Mouse (Mus musculus) intestine, postnatal 0 days (tissue): ENCODE results near the gene Tmco4. TPM values are rescaled to one million over a fixed set of nuclear protein-coding genes. Genes with fewer than 3 reads are reported as not detected.
"Not testable (repeated sequence)": the region's sequence is repeated elsewhere in the genome, so short reads cannot be mapped to it uniquely, and the experiment has no call there.

Experiments used
- ATAC-seq: fragments of 200-750 bp; cut with Nextera tagmentation; 2 replicates; pipeline ENCODE4 v1.8.0; 2017; ENCODE audit warnings: mild to moderate bottlenecking, moderate TSS enrichment, moderate library complexity
- H3K27ac ChIP-seq: fragments of 300-500 bp; sonication (generic); 2 replicates; pipeline ENCODE4 v1.5.1; 2014; ENCODE audit warnings: mild to moderate bottlenecking, low read depth, low read length, moderate library complexity
- H3K27me3 ChIP-seq: fragments of 300-500 bp; sonication (generic); replicated peaks from 2 replicates; pipeline ENCODE4 v1.6.1; 2014; ENCODE audit warnings: low read length, mixed read lengths; ENCODE audit not compliant: control insufficient read depth, insufficient read depth
- H3K36me3 ChIP-seq: fragments of 300-500 bp; sonication (generic); 2 replicates; pipeline ENCODE4 v1.6.1; 2014; ENCODE audit warnings: mild to moderate bottlenecking, moderate library complexity; ENCODE audit not compliant: control insufficient read depth, insufficient read depth
- H3K4me1 ChIP-seq: fragments of 300-500 bp; sonication (generic); replicated peaks from 2 replicates; pipeline ENCODE4 v1.6.1; 2014; ENCODE audit warnings: antibody characterized with exemption, low read length, mixed read lengths; ENCODE audit not compliant: control insufficient read depth, insufficient read depth
- H3K4me2 ChIP-seq: fragments of 300-500 bp; sonication (generic); replicated peaks from 2 replicates; pipeline ENCODE4 v1.6.1; 2014; ENCODE audit warnings: low read depth, mild to moderate bottlenecking, moderate library complexity
- H3K4me3 ChIP-seq: fragments of 300-500 bp; sonication (generic); 2 replicates; pipeline ENCODE4 v1.5.1; 2014; ENCODE audit warnings: low read depth, low read length
- H3K9ac ChIP-seq: fragments of 300-500 bp; sonication (generic); 2 replicates; pipeline ENCODE4 v1.6.1; 2014; ENCODE audit warnings: mild to moderate bottlenecking, low read depth, low read length
- H3K9me3 ChIP-seq: fragments of 300-500 bp; sonication (generic); 2 replicates; pipeline ENCODE4 v1.6.1; 2016; ENCODE audit warnings: mixed run types; ENCODE audit not compliant: control insufficient read depth
- CTCF ChIP-seq: sonication (generic); IDR thresholded peaks from 2 replicates; pipeline ENCODE4 v1.5.1; 2016; ENCODE audit warnings: low read depth, mild to moderate bottlenecking, control low read depth, antibody characterized with exemption, moderate library complexity
- WGBS: fragments of 180-500 bp; shearing (Covaris S2); extraction: QIAGEN DNeasy Blood & Tissue Kit; methylation state at CpG from one replicate; pipeline ENCODE4 v1.1.7; 2014; 5-methylcytosine and 5-hydroxymethylcytosine counted together
- polyA plus RNA-seq: library from polyadenylated mRNA; unstranded; fragments of >200 nt; fragmentation: Nextera tagmentation; extraction: Ambion mirVana; gene quantifications from 2 replicates; pipeline ENCODE4 v1.2.1, GENCODE M21; 2015

The Tmco4 gene
- polyA plus RNA-seq, 1 experiment from 2014 or later: 11.0 TPM

- Histone ChIP-seq H3K27me3 (no peaks in the 10 kb centered on the region), H3K4me1 (peaks cover 6% of the 10 kb centered on the region), H3K4me2 (peak overlapping the region; percentile 68), H3K36me3 (no peaks in the 10 kb centered on the region), H3K9me3 (no peaks in the 10 kb centered on the region), H3K4me3 (peak overlapping the region; percentile 55), H3K27ac (peak overlapping the region; percentile 84), H3K9ac (0 out of 2 replicates have a peak overlapping the region, but pooled peaks have one; percentile 42)
- 17% methylated on average over 9 of the region's 9 CpGs for WGBS
- no peak for TF ChIP-seq CTCF
- no peak for ATAC-seq
Measured at GRCm38 (mm10) chr4:138969736-138970135, 3.0 kb upstream of the Tmco4 start.

GRCm38 (mm10) chr4:138971371-138971770 lies 1.3 kb upstream of the Tmco4 start:
- no peaks in the 10 kb centered on the region for H3K36me3 ChIP-seq
- no peak for TF ChIP-seq CTCF
- H3K9me3 ChIP-seq: no peaks in the 10 kb centered on the region
- no peak overlapping the region for H3K9ac ChIP-seq
- H3K4me2 ChIP-seq: peak overlapping the region; percentile 68; the same call in 1 of the 2 replicates
- no peak for ATAC-seq
- H3K4me1 ChIP-seq: peaks cover 6% of the 10 kb centered on the region
- WGBS: 68% methylated on average over 6 of the region's 6 CpGs
- no peak overlapping the region for H3K4me3 ChIP-seq
- H3K27me3 ChIP-seq: no peaks in the 10 kb centered on the region
- H3K27ac ChIP-seq: peak overlapping the region; percentile 97

- 9% methylated on average over 20 of the region's 20 CpGs for WGBS
- peak overlapping the region; percentile 97 for H3K27ac ChIP-seq
- H3K9me3 ChIP-seq: no peaks in the 10 kb centered on the region
- peak; percentile 61 for TF ChIP-seq CTCF
- H3K4me1 ChIP-seq: peaks cover 6% of the 10 kb centered on the region
- H3K36me3 ChIP-seq: 0 out of 2 replicates have a peak, but pooled peaks cover 2% of the 10 kb centered on the region
- ATAC-seq: peak; percentile 74
- peak overlapping the region; percentile 78 for H3K9ac ChIP-seq
- no peaks in the 10 kb centered on the region for H3K27me3 ChIP-seq
- H3K4me3 ChIP-seq: peak overlapping the region; percentile 54
- H3K4me2 ChIP-seq: peak overlapping the region; percentile 88
Measured at GRCm38 (mm10) chr4:138972139-138972826, 405 bp upstream of the Tmco4 start.

GRCm38 (mm10) chr4:138973719-138974115 lies 1.0 kb downstream of the Tmco4 start:
- H3K9me3 ChIP-seq: no peaks in the 10 kb centered on the region
- H3K4me3 ChIP-seq: peak overlapping the region; percentile 54
- H3K9ac ChIP-seq: peak overlapping the region; percentile 78
- peak overlapping the region; percentile 97 for H3K27ac ChIP-seq
- 0 out of 2 replicates have a peak, but pooled peaks cover 6% of the 10 kb centered on the region for H3K36me3 ChIP-seq
- WGBS: 59% methylated on average over 3 of the region's 3 CpGs
- no peak for ATAC-seq
- peaks cover 6% of the 10 kb centered on the region for H3K4me1 ChIP-seq
- peak overlapping the region; percentile 88 for H3K4me2 ChIP-seq
- no peak for TF ChIP-seq CTCF
- H3K27me3 ChIP-seq: no peaks in the 10 kb centered on the region

GRCm38 (mm10) chr4:138974540-138974939 lies 1.9 kb downstream of the Tmco4 start:
- H3K36me3 ChIP-seq: not testable (repeated sequence)
- 91% methylated on average over 2 of the region's 2 CpGs for WGBS

GRCm38 (mm10) chr4:138975194-138975593 lies 2.5 kb downstream of the Tmco4 start:
- no peak for ATAC-seq
- peaks cover 3% of the 10 kb centered on the region for H3K4me1 ChIP-seq
- no peak overlapping the region for H3K4me3 ChIP-seq
- no peak overlapping the region for H3K4me2 ChIP-seq
- no peak for TF ChIP-seq CTCF
- H3K27me3 ChIP-seq: no peaks in the 10 kb centered on the region
- no peaks in the 10 kb centered on the region for H3K9me3 ChIP-seq
- 48% methylated on average over 3 of the region's 3 CpGs for WGBS
- H3K36me3 ChIP-seq: 0 out of 2 replicates have a peak, but pooled peaks cover 6% of the 10 kb centered on the region
- no peak overlapping the region for H3K9ac ChIP-seq
- no peak overlapping the region for H3K27ac ChIP-seq

More at GRCm38 (mm10) chr4:138974540-138974939, 1.9 kb downstream of the Tmco4 start:
- H3K9me3 ChIP-seq, H3K4me3 ChIP-seq, H3K4me1 ChIP-seq, H3K4me2 ChIP-seq, H3K27me3 ChIP-seq, H3K27ac ChIP-seq, H3K9ac ChIP-seq, ATAC-seq: not testable (repeated sequence)
